Mouse (Mus musculus): ENCODE results near the gene Ctnnal1.

DNA sequence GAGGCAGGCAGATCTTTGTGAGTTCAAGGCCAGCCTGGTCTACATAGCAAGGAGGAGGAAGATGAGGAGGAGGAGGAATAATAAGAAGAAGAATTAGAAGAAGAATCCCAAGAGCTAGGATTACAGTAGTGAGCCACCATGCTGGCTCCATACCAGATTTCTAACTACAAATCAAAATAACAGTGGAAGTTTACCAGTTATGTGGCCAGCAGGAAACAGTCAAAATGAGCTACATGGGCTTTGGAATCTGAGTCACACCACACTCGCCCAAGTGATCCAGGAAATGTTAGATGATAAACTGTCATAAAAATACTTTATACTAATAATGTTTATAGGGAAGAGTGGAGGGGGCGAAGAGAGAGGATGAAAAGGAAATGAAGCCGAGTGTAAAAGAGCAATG lies 24.7 kb downstream of the Ctnnal1 start:
- TF ChIP-seq EP300 (IDR thresholded peaks at IDR 0.05; ENCODE audit: low read depth in 1 of 2, low read length in 2 of 2) (no peak), POLR2A (IDR thresholded peaks at IDR 0.05; ENCODE audit: control insufficient read depth in 1 of 2, insufficient read depth in 1 of 2, low read depth in 1 of 2, low read length in 2 of 2, poor library complexity in 1 of 2) (no peak), MAZ (IDR thresholded peaks at IDR 0.05; ENCODE audit: low read depth, low read length) (no peak), MAFK (IDR thresholded peaks at IDR 0.05; ENCODE audit: borderline replicate concordance, low read depth, low read length) (no peak), MXI1 (IDR thresholded peaks at IDR 0.05; ENCODE audit: low read depth, low read length) (no peak), CTCF (IDR thresholded peaks at IDR 0.05 in 2 of 3, conservative IDR thresholded peaks at IDR 0.05 in 1 of 3; ENCODE audit: control insufficient read depth in 1 of 3, insufficient read depth in 1 of 3, low read depth in 2 of 3, low read length in 3 of 3, poor library complexity in 1 of 3, severe bottlenecking in 1 of 3) (no peak)
